ENCODE assay signal across 10 mouse cellular contexts in the genomic region with DNA sequence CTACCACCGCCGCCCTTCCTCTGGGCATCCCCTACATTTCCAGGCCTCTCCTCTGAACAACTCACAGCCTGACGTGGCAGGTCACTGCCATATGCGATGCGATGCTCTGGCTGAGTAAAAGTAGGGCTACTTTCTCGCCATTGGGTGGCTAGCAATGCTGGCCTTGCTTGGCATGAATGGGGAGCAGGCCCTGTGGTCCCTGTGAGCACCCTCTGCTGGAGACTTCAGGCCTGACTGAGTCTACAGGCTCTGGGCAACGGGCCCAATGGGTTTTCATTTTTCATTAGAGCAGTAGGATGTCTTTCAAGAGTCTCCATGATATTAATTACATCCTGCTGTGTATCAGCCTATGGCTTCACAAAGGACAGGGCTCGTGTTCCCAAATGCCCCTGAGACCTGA. TPM values are rescaled to one million over a fixed set of nuclear protein-coding genes. Genes with fewer than 3 reads are reported as not detected.
A peak's percentile ranks its signal among the peaks of the same experiment; 100 is the strongest.
DNase-seq lines count a peak whose midpoint lies in the region; ATAC-seq and TF ChIP-seq lines count a peak whose summit lies in the region.
"Had no signal": no experiment of that assay in that cellular context is flagged by ENCODE, and none has a peak within 500 bp of the region (broad histone marks: within the 10 kb centered on the region; RNA-seq: fewer than 3 reads in every experiment).

No protein-coding gene starts in this region.

- peak; percentile 52 for DNase-seq in forebrain, postnatal 0 days
- DNase-seq in thymus, adult 2 months: peak; percentile 6
- DNase-seq in thymus, postnatal 10 days (ENCODE audit: low spot score in 2 of 2): no peak
- DNase-seq in cerebellum, postnatal 36 days: peak; percentile 51 to 60
- peak; percentile 15 for DNase-seq in induced T-regulatory cell, adult 2 months (ENCODE audit: low read depth)
- peak; percentile 35 for DNase-seq in lung, adult 2 months
- peak; percentile 44 for DNase-seq in splenic B cell, adult 2 months (ENCODE audit: low read depth, low spot score)

- no peaks in the 10 kb centered on the region for H3K27me3 ChIP-seq in forebrain, postnatal 0 days (ENCODE audit: insufficient read depth, low read length)
- H3K27me3 ChIP-seq in forebrain, embryonic 15.5 days: no peaks in the 10 kb centered on the region
- no peaks in the 10 kb centered on the region for H3K27me3 ChIP-seq in thymus, adult 2 months (ENCODE audit: control insufficient read depth, insufficient read depth, low read length)
- H3K27me3 ChIP-seq in splenic B cell, adult 2 months (ENCODE audit: control insufficient read depth, insufficient read depth, low read length, poor library complexity, severe bottlenecking): no peaks in the 10 kb centered on the region
- H3K27me3 ChIP-seq: heart, embryonic 15.5 days had no signal

- no peak overlapping the region for H3K4me3 ChIP-seq in forebrain, postnatal 0 days (ENCODE audit: low read depth, low read length)
- no peak overlapping the region for H3K4me3 ChIP-seq in forebrain, embryonic 15.5 days
- no peak overlapping the region for H3K4me3 ChIP-seq in thymus, adult 2 months (ENCODE audit: control insufficient read depth, insufficient read depth, low read length)
- no peak overlapping the region for H3K4me3 ChIP-seq in lung, adult 2 months (replicated peaks; ENCODE audit: extremely low read depth, low read depth, low read length)
- H3K4me3 ChIP-seq: heart, embryonic 15.5 days had no signal

- WGBS in forebrain, postnatal 0 days: 25% methylated on average over 8 of the region's 8 CpGs
- WGBS in forebrain, embryonic 15.5 days: 25% methylated on average over 8 of the region's 8 CpGs
- WGBS in thymus, adult 2 months: 66% methylated on average over 8 of the region's 8 CpGs
- WGBS in lung, adult 2 months: 32% methylated on average over 8 of the region's 8 CpGs

- H3K4me2 ChIP-seq in forebrain, postnatal 0 days (ENCODE audit: low read depth): no peak overlapping the region
- H3K4me2 ChIP-seq in forebrain, embryonic 15.5 days (replicated peaks): no peak overlapping the region
- H3K4me2 ChIP-seq: heart, embryonic 15.5 days had no signal

- no peaks in the 10 kb centered on the region for H3K36me3 ChIP-seq in forebrain, postnatal 0 days (ENCODE audit: insufficient read depth)
- H3K36me3 ChIP-seq in forebrain, embryonic 15.5 days: no peaks in the 10 kb centered on the region
- no peaks in the 10 kb centered on the region for H3K36me3 ChIP-seq in thymus, adult 2 months (ENCODE audit: control insufficient read depth, insufficient read depth, low read length)
- H3K36me3 ChIP-seq in splenic B cell, adult 2 months (ENCODE audit: control insufficient read depth, insufficient read depth, low read length, poor library complexity, severe bottlenecking): no peaks in the 10 kb centered on the region
- H3K36me3 ChIP-seq: G1E; heart, embryonic 15.5 days had no signal

- no peak overlapping the region for H3K27ac ChIP-seq in forebrain, postnatal 0 days (ENCODE audit: low read depth, low read length)
- no peak overlapping the region for H3K27ac ChIP-seq in forebrain, embryonic 15.5 days (replicated peaks)
- H3K27ac ChIP-seq in thymus, adult 2 months (ENCODE audit: control insufficient read depth, insufficient read depth, low read length): no peak overlapping the region
- H3K27ac ChIP-seq: heart, embryonic 15.5 days had no signal

- peak; percentile 59 for TF ChIP-seq CTCF in forebrain, postnatal 0 days (IDR thresholded peaks at IDR 0.05; ENCODE audit: low read depth)
- TF ChIP-seq CTCF in thymus, adult 2 months (IDR thresholded peaks at IDR 0.05; ENCODE audit: borderline replicate concordance, control insufficient read depth, extremely low read depth, insufficient read depth, low read length, poor library complexity): peak; percentile 42; the same call in 1 of the 2 replicates
- peak; percentile 58 for TF ChIP-seq CTCF in lung, adult 2 months (IDR thresholded peaks at IDR 0.05; ENCODE audit: insufficient read depth, low read length)

- TF ChIP-seq POLR2A in thymus, adult 2 months (IDR thresholded peaks at IDR 0.05; ENCODE audit: control insufficient read depth, extremely low read depth, insufficient read depth, low read length, poor library complexity): no peak
- no peak for TF ChIP-seq POLR2A in lung, adult 2 months (IDR thresholded peaks at IDR 0.05; ENCODE audit: borderline replicate concordance, extremely low read depth, low read depth, low read length)

- ATAC-seq in forebrain, postnatal 0 days: peak; percentile 32; the same call in 1 of the 2 replicates
- ATAC-seq in forebrain, embryonic 15.5 days (replicated peaks): no peak

- H3K4me1 ChIP-seq in forebrain, postnatal 0 days (ENCODE audit: insufficient read depth): no peaks in the 10 kb centered on the region
- H3K4me1 ChIP-seq in forebrain, embryonic 15.5 days: no peaks in the 10 kb centered on the region
- no peaks in the 10 kb centered on the region for H3K4me1 ChIP-seq in thymus, adult 2 months (replicated peaks; ENCODE audit: control insufficient read depth, insufficient read depth, low read length)
- H3K4me1 ChIP-seq in lung, adult 2 months (ENCODE audit: control insufficient read depth, insufficient read depth, low read length): no peaks in the 10 kb centered on the region
- H3K4me1 ChIP-seq: heart, embryonic 15.5 days had no signal

- no peaks in the 10 kb centered on the region for H3K9me3 ChIP-seq in forebrain, postnatal 0 days (ENCODE audit: low read length)
- no peaks in the 10 kb centered on the region for H3K9me3 ChIP-seq in forebrain, embryonic 15.5 days
- H3K9me3 ChIP-seq: G1E; heart, embryonic 15.5 days had no signal

- no peak overlapping the region for H3K9ac ChIP-seq in forebrain, postnatal 0 days
- H3K9ac ChIP-seq in forebrain, embryonic 15.5 days (replicated peaks): no peak overlapping the region
- H3K9ac ChIP-seq: heart, embryonic 15.5 days had no signal

RNA-seq across cellular contexts. Expression of gene Zfp710, which starts 30.1 kb away (rescaled TPM):
- 22.5 and 30.6 TPM in 2 replicates for total RNA-seq in forebrain, postnatal 0 days (2014; rRNA removed)
- polyA plus RNA-seq in forebrain, postnatal 0 days (2015; fragmentation: Nextera tagmentation; extraction: Ambion mirVana): 9.6 and 12.3 TPM in 2 replicates
- polyA plus RNA-seq in forebrain, embryonic 15.5 days (2015; fragmentation: Nextera tagmentation; extraction: Ambion mirVana): 21.1 and 22.1 TPM in 2 replicates
- polyA plus RNA-seq in thymus, adult 2 months (2012; rRNA removed): 62.1 and 63.1 TPM in 2 replicates
- polyA plus RNA-seq in lung, adult 2 months (2012; rRNA removed): 60.0 and 65.8 TPM in 2 replicates

RNA-seq across cellular contexts. Expression of gene Arpin, which starts 59.3 kb away (rescaled TPM):
- 19.5 and 22.8 TPM in 2 replicates for total RNA-seq in forebrain, postnatal 0 days (2014; rRNA removed)
- 10.5 and 12.5 TPM in 2 replicates for polyA plus RNA-seq in forebrain, postnatal 0 days (2015; fragmentation: Nextera tagmentation; extraction: Ambion mirVana)
- 13.0 and 13.4 TPM in 2 replicates for polyA plus RNA-seq in forebrain, embryonic 15.5 days (2015; fragmentation: Nextera tagmentation; extraction: Ambion mirVana)
- polyA plus RNA-seq in thymus, adult 2 months (2012; rRNA removed): 4.6 and 5.4 TPM in 2 replicates
- polyA plus RNA-seq in lung, adult 2 months (2012; rRNA removed): 13.1 and 17.2 TPM in 2 replicates
- total RNA-seq: G1E had no signal
- polyA plus RNA-seq: G1E had no signal

Comparison
In these comparisons a context has a peak if more than half of its experiments do, and no peak if none do; other contexts are left out.
1. DNase-seq: peak in forebrain, postnatal 0 days (single experiment), thymus, adult 2 months (single experiment), cerebellum, postnatal 36 days (2 of 2), induced T-regulatory cell, adult 2 months (single experiment), lung, adult 2 months (single experiment) and splenic B cell, adult 2 months (single experiment); none in thymus, postnatal 10 days (0 of 2).
2. Peak in every context shown above with its lines, with median percentiles within 50 percentile points of each other: CTCF ChIP-seq.